25 mouse cellular contexts compared by ENCODE assay signal in genomic region chr12:100488368-100488767, GRCm38 (mm10).
"Had no signal": no experiment of that assay in that cellular context is flagged by ENCODE, and none has a peak within 500 bp of the region (broad histone marks: within the 10 kb centered on the region; RNA-seq: fewer than 3 reads in every experiment).

No protein-coding gene starts in this region.

- H3K4me1 ChIP-seq: heart, embryonic 13.5 days; heart, embryonic 15.5 days; intestine, embryonic 15.5 days; limb, embryonic 10.5 days; limb, embryonic 12.5 days had no signal

- H3K9me3 ChIP-seq: heart, embryonic 13.5 days; heart, embryonic 15.5 days; intestine, embryonic 15.5 days; kidney, embryonic 15.5 days; limb, embryonic 10.5 days; limb, embryonic 12.5 days; liver, embryonic 13.5 days had no signal

- H3K4me3 ChIP-seq: heart, adult 2 months; heart, embryonic 13.5 days; heart, embryonic 15.5 days; intestine, embryonic 15.5 days; kidney, embryonic 15.5 days; layer of hippocampus, adult 2 months; left cerebral cortex, adult 2 months; limb, embryonic 10.5 days; limb, embryonic 12.5 days; liver, embryonic 13.5 days had no signal

- H3K27ac ChIP-seq: heart, adult 2 months; heart, embryonic 13.5 days; heart, embryonic 15.5 days; hindbrain, embryonic 14.5 days; intestine, embryonic 15.5 days; kidney, embryonic 15.5 days; left cerebral cortex, adult 2 months; limb, embryonic 10.5 days; limb, embryonic 12.5 days; liver, embryonic 13.5 days had no signal

- H3K27me3 ChIP-seq: heart, embryonic 13.5 days; heart, embryonic 15.5 days; intestine, embryonic 15.5 days; kidney, embryonic 15.5 days; limb, embryonic 12.5 days; liver, embryonic 13.5 days had no signal

- H3K9ac ChIP-seq: forebrain, postnatal 0 days; heart, embryonic 13.5 days; heart, embryonic 15.5 days; hindbrain, embryonic 14.5 days; intestine, embryonic 15.5 days; kidney, embryonic 15.5 days; limb, embryonic 12.5 days; liver, embryonic 13.5 days had no signal

- ATAC-seq: forebrain, postnatal 0 days; hindbrain, embryonic 16.5 days; inflammation-experienced regulatory T-cells, adult 6 months; intestine, embryonic 15.5 days; intestine, postnatal 0 days had no signal

- H3K4me2 ChIP-seq: heart, embryonic 11.5 days; heart, embryonic 13.5 days; heart, embryonic 15.5 days; hindbrain, embryonic 14.5 days; intestine, embryonic 15.5 days; kidney, embryonic 15.5 days; limb, embryonic 12.5 days; liver, embryonic 13.5 days had no signal

- DNase-seq: forebrain, postnatal 0 days; gastrocnemius, postnatal 14 days; gastrocnemius, postnatal 36 days; heart, adult 11 months; heart, adult 2 months; heart, postnatal 14 days; heart, postnatal 36 days; kidney, adult 2 months; kidney, adult 9 months; kidney, postnatal 10 days; kidney, postnatal 4 days; liver, embryonic 13.5 days had no signal
